Mouse (Mus musculus) urinary bladder, postnatal 36 days (tissue): Measurements from ENCODE around the gene Dus4l.
A peak's percentile ranks its signal among the peaks of the same experiment; 100 is the strongest.
"Not testable (repeated sequence)": the region's sequence is repeated elsewhere in the genome, so short reads cannot be mapped to it uniquely, and the experiment has no call there.

Source experiments
- DNase-seq, 2 experiments: peaks; one replicate each; pipeline ENCODE4 v3.0.0; 2022; ENCODE audit warnings: low spot score in 2 of 2, mixed read lengths in 1 of 2

Dus4l gene

DNA sequence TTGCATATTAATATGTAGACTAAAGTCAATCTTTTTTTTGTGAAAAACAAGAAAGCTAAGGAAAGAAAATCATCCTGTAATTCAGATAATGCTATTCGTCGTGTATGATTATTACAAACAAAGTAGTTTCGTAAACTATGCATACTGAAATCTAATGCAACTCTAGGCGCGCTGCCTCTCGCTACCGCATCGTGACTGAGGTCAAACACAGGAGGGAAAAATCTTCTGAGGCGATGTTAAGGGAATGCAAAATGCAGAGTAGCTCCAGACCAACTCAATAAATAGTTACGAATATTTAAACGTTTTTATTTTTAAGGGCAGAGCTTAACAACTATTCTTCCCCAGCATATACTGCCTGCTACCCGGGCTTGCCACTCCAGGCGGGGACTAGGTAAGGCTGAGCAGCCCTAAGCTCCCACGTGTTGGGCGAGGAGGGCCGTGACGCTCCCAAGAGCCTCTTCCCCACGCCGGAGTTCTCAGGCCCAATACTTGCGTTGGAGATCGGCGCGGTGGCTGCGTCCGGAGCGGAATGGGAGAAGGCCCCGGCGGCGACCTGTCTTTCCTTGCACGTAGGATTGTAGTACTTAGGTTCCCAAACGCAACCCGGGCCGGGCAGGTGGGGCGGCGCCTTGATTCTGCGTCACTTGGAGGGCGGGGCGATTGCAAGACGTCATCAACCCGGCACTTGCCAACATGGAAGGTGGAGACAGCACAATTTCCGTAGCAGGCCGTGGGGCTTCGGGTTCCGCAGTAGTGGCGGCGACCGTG, at the start of gene Dus4l, which contains the start of gene Cog5:
Gene Dus4l, minus strand, starts transcription at position 630 of the 768 bp plus-strand sequence.
Gene Cog5, plus strand, starts transcription at position 673 of the 768 bp plus-strand sequence.
- peak; percentile 98 to 99 for DNase-seq

- DNase-seq = no peak
These were observed 49.3 kb upstream of the Dus4l start for GRCm38 (mm10) chr12:31703904-31704303.

- DNase-seq = no peak
These were observed 46.8 kb upstream of the Dus4l start for GRCm38 (mm10) chr12:31701411-31701810.

GRCm38 (mm10) chr12:31700623-31701347, 46.2 kb upstream of the Dus4l start:
- no peak for DNase-seq

DNA sequence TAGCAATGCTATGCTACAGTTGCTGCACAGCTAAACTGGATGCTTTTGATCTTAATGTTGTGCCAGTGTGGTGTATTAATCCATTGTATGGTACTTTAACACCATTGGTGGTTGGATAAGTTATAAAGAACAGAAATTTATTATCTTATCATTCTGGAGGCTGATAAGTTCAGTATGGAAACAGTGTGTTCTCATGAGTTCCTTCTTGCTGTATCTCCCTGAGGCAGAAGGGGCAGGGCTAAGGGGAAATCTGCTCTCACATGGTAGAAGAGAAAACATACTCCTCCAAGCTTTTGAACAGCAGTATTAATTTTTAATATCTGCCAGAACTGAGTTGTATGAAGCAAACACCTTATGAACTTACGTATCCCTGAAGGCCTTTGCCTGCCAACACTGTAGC, 38.7 kb upstream of the Dus4l start:
- no peak for DNase-seq

DNA sequence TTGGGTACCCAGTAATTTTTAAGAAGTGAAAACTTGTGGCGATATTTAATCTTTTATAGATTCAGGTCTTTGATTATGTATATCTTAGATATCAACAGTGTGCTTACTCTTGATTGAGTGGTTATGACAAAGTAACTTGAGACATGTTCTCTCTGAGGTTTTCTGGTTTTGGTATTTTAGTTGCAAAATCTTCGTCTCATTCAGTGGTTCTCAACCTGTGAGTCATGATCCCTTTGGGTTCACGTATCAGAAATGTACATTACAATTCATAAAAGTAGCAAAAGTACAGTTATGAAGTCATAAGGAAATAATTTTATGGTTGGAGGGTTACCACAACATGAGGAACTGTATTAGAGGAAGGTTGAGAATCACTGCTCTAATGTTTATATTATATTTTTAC, 32.1 kb upstream of the Dus4l start:
- DNase-seq = no peak

GRCm38 (mm10) chr12:31667187-31667586, 12.6 kb upstream of the Dus4l start:
- DNase-seq = no peak

- DNase-seq = no peak
These were observed 11.4 kb upstream of the Dus4l start for GRCm38 (mm10) chr12:31665999-31666398.

DNA sequence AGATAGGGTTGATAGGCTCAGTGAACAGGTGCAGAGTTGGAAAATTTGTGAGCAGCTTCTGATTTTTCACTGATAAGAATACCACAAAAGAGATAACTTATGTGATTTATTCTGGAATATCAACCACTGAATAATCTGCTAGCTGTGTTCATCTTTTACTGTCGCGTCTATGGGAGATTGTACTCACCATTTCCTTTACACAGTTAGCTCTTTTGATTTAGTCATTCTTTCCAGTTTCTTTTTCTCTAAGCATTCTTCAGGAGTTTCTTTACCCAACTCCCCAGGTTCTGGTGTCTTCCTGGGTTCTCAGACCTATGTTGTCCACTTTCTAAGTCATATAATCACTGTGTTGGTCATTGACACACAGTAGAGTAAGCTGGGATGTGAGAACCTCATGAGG, 2.2 kb upstream of the Dus4l start:
- DNase-seq = no peak

- DNase-seq = no peak
These were observed 395 bp upstream of the Dus4l start for GRCm38 (mm10) chr12:31654965-31655477.

- no peak for DNase-seq
These were observed 1.0 kb downstream of the Dus4l start for GRCm38 (mm10) chr12:31653611-31654010.

DNA sequence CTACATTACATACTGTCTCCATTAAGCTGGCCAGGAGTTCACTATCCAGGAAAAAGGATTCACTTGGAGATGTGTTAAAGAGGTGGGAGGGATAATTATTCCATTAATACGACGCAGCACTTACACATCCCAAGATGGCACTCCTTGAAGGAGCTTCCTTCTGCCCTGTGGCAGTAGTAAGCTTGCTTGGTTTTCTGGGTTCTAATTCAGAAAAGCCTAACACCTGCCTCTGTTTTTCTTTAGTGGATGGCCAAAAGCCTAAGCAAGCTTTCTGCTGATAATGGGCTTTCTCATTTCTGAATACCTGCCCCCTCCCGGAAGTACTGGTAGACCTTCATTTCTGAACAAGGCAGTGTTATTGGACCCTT, 19.4 kb downstream of the Dus4l start:
- DNase-seq = no peak

DNA sequence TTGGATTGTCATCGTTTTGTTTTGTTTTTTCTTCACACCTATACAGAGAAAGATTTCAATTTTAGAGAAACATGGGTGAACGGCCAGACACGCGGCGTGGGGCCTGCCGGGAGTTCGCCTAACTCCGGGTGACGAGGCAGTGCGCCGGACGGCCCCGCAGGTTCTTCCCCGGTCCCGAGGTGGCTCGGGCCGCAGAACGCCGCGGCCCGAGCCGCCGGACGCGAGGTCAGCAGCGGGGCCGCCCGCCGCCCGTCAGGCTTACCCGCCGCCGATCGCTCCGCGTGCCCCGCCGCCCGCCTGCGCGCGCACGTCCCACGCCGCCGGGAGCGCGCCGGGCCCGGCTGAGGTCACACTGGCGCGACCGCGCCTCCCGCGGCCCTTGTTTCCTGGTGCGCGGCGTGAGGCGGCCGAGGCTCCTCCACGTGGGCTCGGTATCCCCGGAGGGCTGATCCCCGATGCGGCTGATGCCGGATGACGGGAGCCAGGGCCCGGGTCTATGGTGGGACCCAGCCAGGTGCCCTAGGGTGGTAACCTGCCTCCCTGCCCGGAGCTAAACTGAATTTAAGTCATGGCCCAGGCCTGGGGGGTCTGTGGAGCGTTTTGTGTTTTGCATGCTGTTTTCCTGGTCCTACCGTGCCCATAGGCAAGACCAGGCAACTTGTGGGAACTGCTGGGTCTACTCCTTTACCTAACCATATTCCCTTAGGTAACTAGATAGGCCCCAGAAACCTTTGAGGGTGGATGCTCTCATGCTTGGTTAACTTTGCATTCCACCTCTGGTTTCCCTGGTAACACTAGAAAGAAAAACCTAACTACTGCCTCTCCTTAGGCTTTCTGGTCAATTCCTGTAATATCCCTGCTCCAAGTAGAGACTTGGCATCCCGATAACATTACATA, 20.0 kb downstream of the Dus4l start, which contains the start of gene Bcap29:
Gene Bcap29, minus strand, starts transcription at position 316 of the 897 bp plus-strand sequence.
- peak; percentile 60 to 78 for DNase-seq

DNA sequence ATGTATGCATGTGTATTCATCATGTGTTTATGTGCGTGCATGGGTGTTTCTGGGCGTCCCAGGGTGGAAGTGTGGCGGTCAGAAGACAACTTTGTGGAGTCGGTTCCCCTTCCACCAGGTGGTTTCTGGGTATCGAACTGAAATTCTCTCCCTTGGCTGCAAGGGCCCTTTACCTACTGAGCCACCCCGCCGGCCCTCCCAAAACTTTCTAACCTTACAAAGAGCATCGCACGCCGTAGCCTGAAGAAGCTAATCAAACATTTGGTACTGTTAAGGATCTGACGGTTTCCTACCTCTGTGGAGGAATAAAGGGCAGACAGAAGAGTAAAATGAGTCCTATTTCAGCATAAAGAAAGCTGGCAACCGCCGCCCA, 20.7 kb downstream of the Dus4l start:
- peak; percentile 5 for DNase-seq

DNA sequence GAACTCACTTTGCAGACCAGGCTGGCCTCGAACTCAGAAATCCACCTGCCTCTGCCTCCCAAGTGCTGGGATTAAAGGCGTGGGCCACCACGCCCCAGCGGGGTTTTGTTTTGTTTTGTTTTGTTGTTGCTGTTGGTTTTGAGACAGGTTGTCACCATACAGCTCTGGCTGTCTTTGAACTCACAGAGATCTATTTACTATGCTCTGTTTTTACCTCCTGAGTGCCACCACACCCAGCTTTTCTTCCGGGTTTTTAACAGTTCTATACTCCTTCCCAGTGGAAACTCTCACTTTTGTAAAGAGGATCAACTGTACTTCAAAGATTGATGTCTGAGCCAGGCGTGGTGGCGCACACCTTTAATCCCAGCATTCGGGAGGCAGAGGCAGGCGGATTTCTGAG, 26.2 kb downstream of the Dus4l start:
- DNase-seq = not testable (repeated sequence)

- DNase-seq = no peak
These were observed 29.6 kb downstream of the Dus4l start for GRCm38 (mm10) chr12:31625016-31625415.

DNA sequence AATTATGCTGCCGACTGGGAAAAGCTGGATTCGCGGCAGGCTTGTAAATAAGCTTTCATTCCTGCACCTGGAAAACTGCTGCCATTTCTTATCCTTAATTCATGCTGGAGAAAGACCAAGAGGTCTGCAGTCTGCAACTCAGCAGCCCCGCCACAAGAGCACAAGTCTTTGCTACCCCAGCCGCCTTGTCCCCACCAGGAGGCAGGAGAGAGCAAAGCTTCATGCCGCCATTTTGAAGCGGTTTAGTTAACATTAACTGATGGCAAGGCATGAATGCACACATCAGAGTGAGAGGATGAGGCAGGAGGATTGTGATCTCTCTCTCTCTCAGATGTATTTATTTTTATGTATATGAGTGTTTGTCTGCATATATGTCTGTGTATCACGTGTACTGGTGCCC, 34.5 kb downstream of the Dus4l start:
- DNase-seq = no peak

DNA sequence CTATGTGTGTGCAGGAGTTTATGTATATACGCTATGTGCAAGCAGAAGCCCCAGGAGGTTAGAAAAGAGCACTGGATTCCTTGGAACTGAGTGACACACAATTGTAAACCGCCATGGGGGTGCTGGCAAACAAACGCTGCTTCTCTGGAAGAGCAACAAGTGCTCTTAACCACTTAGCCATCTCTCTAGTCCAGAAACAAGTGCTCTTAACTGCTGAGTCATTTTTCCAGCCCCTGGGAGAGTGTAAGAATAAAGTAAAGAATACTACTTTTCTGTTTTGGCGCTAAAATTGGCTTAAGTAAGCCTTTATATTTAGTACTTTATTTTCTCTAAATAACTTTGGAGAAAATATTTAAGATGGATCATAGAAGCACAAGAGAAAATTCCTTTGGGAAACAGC, 41.3 kb downstream of the Dus4l start:
- no peak for DNase-seq

- no peak for DNase-seq
These were observed 46.5 kb downstream of the Dus4l start for GRCm38 (mm10) chr12:31608138-31608537.

- no peak for DNase-seq
These were observed 49.7 kb downstream of the Dus4l start for GRCm38 (mm10) chr12:31604894-31605293.

- no peak for DNase-seq
These were observed 51.0 kb downstream of the Dus4l start for GRCm38 (mm10) chr12:31603586-31603985.

GRCm38 (mm10) chr12:31594296-31594695, 60.3 kb downstream of the Dus4l start:
- no peak for DNase-seq
